Mouse (Mus musculus) CH12.LX (cell line): ENCODE data around the gene Bak1. TPM values are rescaled to one million over a fixed set of nuclear protein-coding genes. Genes with fewer than 3 reads are reported as not detected.

ENCODE experiments used
- DNase-seq: peaks from one replicate; pipeline ENCODE4 v3.0.0-alpha.2; 2013; ENCODE audit errors: extremely low read depth
- H3K27ac ChIP-seq: 2 replicates; pipeline ENCODE4 v1.5.1; 2012; ENCODE audit warnings: low read depth, mild to moderate bottlenecking, control low read depth, moderate library complexity; ENCODE audit not compliant: insufficient read depth
- H3K27me3 ChIP-seq: replicated peaks from 2 replicates; pipeline ENCODE3; 2012; ENCODE audit warnings: inconsistent platforms
- H3K36me3 ChIP-seq, 2 experiments: replicated peaks in 1 of 2; 2 replicates each; pipeline versions ENCODE3 to v1.6.1; 2012; ENCODE audit warnings: inconsistent platforms in 1 of 2, low read length in 1 of 2, mild to moderate bottlenecking in 1 of 2, mixed read lengths in 1 of 2, moderate library complexity in 1 of 2; ENCODE audit not compliant: control insufficient read depth in 1 of 2, insufficient read depth in 1 of 2
- H3K4me1 ChIP-seq, 2 experiments: 2 replicates each; pipeline ENCODE4 v1.6.1; 2012; ENCODE audit warnings: inconsistent platforms in 1 of 2, moderate library complexity in 1 of 2; ENCODE audit not compliant: insufficient read depth in 2 of 2, control insufficient read depth in 1 of 2
- H3K4me2 ChIP-seq: 2 replicates; pipeline ENCODE4 v1.6.1; 2012; ENCODE audit warnings: low read depth, mild to moderate bottlenecking, control low read depth; ENCODE audit not compliant: poor library complexity, insufficient read depth, severe bottlenecking
- H3K4me3 ChIP-seq, 3 experiments: fragments of 150-350 bp in 1 of 3; sonication (generic) in 1 of 3; replicated peaks in 1 of 3; 2 replicates each; pipeline versions ENCODE3 to v1.5.1; 2011 to 2012; ENCODE audit warnings: low read depth in 2 of 3, low read length in 2 of 3, mild to moderate bottlenecking in 2 of 3, moderate library complexity in 2 of 3, control low read depth in 1 of 3, improper control_type of control experiment in 1 of 3, inconsistent platforms in 1 of 3, mixed read lengths in 1 of 3; ENCODE audit not compliant: poor library complexity in 1 of 3
- H3K79me2 ChIP-seq: replicated peaks from 2 replicates; pipeline ENCODE4 v1.6.1; 2012; ENCODE audit warnings: mild to moderate bottlenecking, moderate library complexity; ENCODE audit not compliant: control insufficient read depth, poor library complexity, insufficient read depth, severe bottlenecking; ENCODE audit errors: extremely low read depth
- H3K9ac ChIP-seq: 2 replicates; pipeline ENCODE4 v1.6.1; 2012; ENCODE audit warnings: low read depth, mild to moderate bottlenecking, control low read depth, moderate library complexity; ENCODE audit not compliant: insufficient read depth
- H3K9me3 ChIP-seq: replicated peaks from 2 replicates; pipeline ENCODE3; 2012; ENCODE audit warnings: low read length, inconsistent platforms, mixed read lengths
- BHLHE40 ChIP-seq: IDR thresholded peaks from 2 replicates; pipeline ENCODE4 v1.6.1; 2011; ENCODE audit warnings: mild to moderate bottlenecking, low read depth, low read length, improper control_type of control experiment
- CHD1 ChIP-seq: IDR thresholded peaks from 2 replicates; pipeline ENCODE4 v1.6.1; 2012; ENCODE audit warnings: low read depth, low read length, improper control_type of control experiment, inconsistent platforms
- CHD2 ChIP-seq: IDR thresholded peaks from 2 replicates; pipeline ENCODE4 v1.6.1; 2011; ENCODE audit warnings: low read length, improper control_type of control experiment
- E2F4 ChIP-seq: IDR thresholded peaks from 2 replicates; pipeline ENCODE4 v1.6.1; 2011; ENCODE audit warnings: low read depth, low read length, improper control_type of control experiment; ENCODE audit not compliant: insufficient replicate concordance
- ETS1 ChIP-seq: conservative IDR thresholded peaks from 2 replicates; pipeline ENCODE4 v1.6.1; 2012; ENCODE audit warnings: low read depth, mild to moderate bottlenecking, inconsistent platforms, low read length, improper control_type of control experiment, moderate library complexity
- IRF4 ChIP-seq: IDR thresholded peaks from 2 replicates; pipeline ENCODE4 v1.6.1; 2014; ENCODE audit warnings: low read depth, mild to moderate bottlenecking, inconsistent platforms, low read length, improper control_type of control experiment
- JUND ChIP-seq: conservative IDR thresholded peaks from 2 replicates; pipeline ENCODE4 v1.6.1; 2011; ENCODE audit warnings: low read depth, low read length, improper control_type of control experiment
- KAT2A ChIP-seq: IDR thresholded peaks from 2 replicates; pipeline ENCODE4 v1.6.1; 2012; ENCODE audit warnings: low read length, improper control_type of control experiment, inconsistent platforms; ENCODE audit not compliant: insufficient replicate concordance
- MAFK ChIP-seq: IDR thresholded peaks from 2 replicates; pipeline ENCODE4 v1.6.1; 2011; ENCODE audit warnings: low read length, improper control_type of control experiment; ENCODE audit not compliant: insufficient replicate concordance
- MAX ChIP-seq: IDR thresholded peaks from 2 replicates; pipeline ENCODE4 v1.6.1; 2011; ENCODE audit warnings: low read length, improper control_type of control experiment
- MXI1 ChIP-seq: IDR thresholded peaks from 2 replicates; pipeline ENCODE4 v1.6.1; 2011; ENCODE audit warnings: mild to moderate bottlenecking, low read depth, low read length, improper control_type of control experiment
- MYC ChIP-seq: IDR thresholded peaks from 2 replicates; pipeline ENCODE4 v1.6.1; 2011; ENCODE audit warnings: low read depth, mild to moderate bottlenecking, improper control_type of control experiment, low read length
- NELFE ChIP-seq: IDR thresholded peaks from 2 replicates; pipeline ENCODE4 v1.6.1; 2011; ENCODE audit warnings: low read depth, low read length, improper control_type of control experiment
- POLR2A ChIP-seq: IDR thresholded peaks from 2 replicates; pipeline ENCODE4 v1.6.1; 2011; ENCODE audit warnings: low read depth, mild to moderate bottlenecking, improper control_type of control experiment, low read length
- POLR2AphosphoS2 ChIP-seq: IDR thresholded peaks from 2 replicates; pipeline ENCODE4 v1.6.1; 2011; ENCODE audit warnings: low read depth, low read length, improper control_type of control experiment
- RCOR1 ChIP-seq: conservative IDR thresholded peaks from 2 replicates; pipeline ENCODE4 v1.6.1; 2012; ENCODE audit warnings: low read depth, mild to moderate bottlenecking, inconsistent platforms, low read length, improper control_type of control experiment
- SMC3 ChIP-seq: IDR thresholded peaks from 2 replicates; pipeline ENCODE4 v1.6.1; 2011; ENCODE audit warnings: low read depth, low read length, improper control_type of control experiment
- TBP ChIP-seq: conservative IDR thresholded peaks from 2 replicates; pipeline ENCODE4 v1.6.1; 2011; ENCODE audit warnings: low read depth, low read length, improper control_type of control experiment
- TCF12 ChIP-seq: IDR thresholded peaks from 2 replicates; pipeline ENCODE4 v1.6.1; 2014; ENCODE audit warnings: low read depth, mild to moderate bottlenecking, inconsistent platforms, low read length, improper control_type of control experiment
- UBTF ChIP-seq: IDR thresholded peaks from 2 replicates; pipeline ENCODE4 v1.6.1; 2012; ENCODE audit warnings: low read depth, mild to moderate bottlenecking, inconsistent platforms, low read length, improper control_type of control experiment, moderate library complexity
- USF2 ChIP-seq: conservative IDR thresholded peaks from 2 replicates; pipeline ENCODE4 v1.6.1; 2011; ENCODE audit warnings: low read depth, low read length, improper control_type of control experiment
- ZC3H11A ChIP-seq: IDR thresholded peaks from 2 replicates; pipeline ENCODE4 v1.6.1; 2012; ENCODE audit warnings: low read depth, mild to moderate bottlenecking, inconsistent platforms, low read length, improper control_type of control experiment
- ZKSCAN1 ChIP-seq: IDR thresholded peaks from 2 replicates; pipeline ENCODE4 v1.6.1; 2012; ENCODE audit warnings: low read depth, inconsistent platforms, low read length, improper control_type of control experiment, borderline replicate concordance
- ZNF384 ChIP-seq: IDR thresholded peaks from 2 replicates; pipeline ENCODE4 v1.6.1; 2012; ENCODE audit warnings: low read depth, low read length, improper control_type of control experiment, inconsistent platforms
- dilution Hi-C: fragments of 300-500 bp; cut with MboI; formaldehyde crosslinking; loops from 2 replicates; pipeline ENCODE4 v1.14.3; 2020; ENCODE audit warnings: low sequenced_read_pairs; ENCODE audit not compliant: extremely low pct_unique_long_range_greater_than_20kb, extremely low pct_ligation_motif_present
- in situ Hi-C: fragments of 300-500 bp; cut with MboI; formaldehyde crosslinking; loops from 3 replicates; pipeline ENCODE4 v1.14.3; 2019; ENCODE audit warnings: low sequenced_read_pairs, low pct_ligation_motif_present, low pct_unique_long_range_greater_than_20kb, mixed read lengths
- polyA plus RNA-seq: library from polyadenylated mRNA; unstranded; fragments of >175 nt; gene quantifications from 2 replicates; pipeline ENCODE4 v1.2.1, GENCODE M21; 2012; ENCODE audit warnings: low read depth; ENCODE audit not compliant: insufficient read length
- total RNA-seq, 2 experiments: library from RNA; depleted of rRNA; stranded (reverse); fragments of 300-350 nt in 1 of 2; fragments of >200 nt in 1 of 2; gene quantifications; 2 replicates each; pipeline ENCODE4 v1.2.3; 2012 to 2014

Gene Bak1
- total and polyA plus RNA-seq, 3 experiments = 57.3 to 140 (median 61.8) TPM

DNA sequence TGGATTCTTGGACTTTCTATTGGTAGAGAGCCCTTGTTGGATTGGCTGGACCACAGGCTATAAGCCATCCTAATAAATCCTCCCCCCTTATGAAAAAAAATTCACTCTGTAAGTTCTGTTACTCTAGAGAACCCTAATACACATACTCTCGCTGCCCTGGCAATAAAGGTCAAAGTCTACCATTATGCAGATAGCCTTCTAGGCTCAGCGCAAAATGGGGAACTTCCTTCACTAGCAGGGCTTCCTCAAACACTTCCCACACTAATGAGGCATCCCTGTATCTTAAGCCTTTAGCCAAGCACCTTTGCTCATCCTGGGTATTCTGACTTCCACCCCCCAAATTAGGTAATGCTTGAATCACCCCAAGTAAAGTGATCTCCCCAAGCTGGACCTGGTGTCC, 20.5 kb downstream of the Bak1 start:
- H3K27me3 ChIP-seq = no peaks in the 10 kb centered on the region
- no peak for TF ChIP-seq TCF12
- no peak for TF ChIP-seq MAFK
- no peak for TF ChIP-seq CHD2
- no peak for TF ChIP-seq TBP
- no peak for TF ChIP-seq UBTF
- TF ChIP-seq BHLHE40 = no peak
- no peak for TF ChIP-seq SMC3
- TF ChIP-seq KAT2A = no peak
- TF ChIP-seq RCOR1 = no peak
- TF ChIP-seq NELFE = no peak
- TF ChIP-seq POLR2A = no peak
- TF ChIP-seq IRF4 = no peak
- no peak for TF ChIP-seq USF2
- no peak for TF ChIP-seq MYC
- no peak for TF ChIP-seq POLR2AphosphoS2
- no peak for TF ChIP-seq MAX
- no peak for TF ChIP-seq MXI1
- TF ChIP-seq JUND = no peak
- TF ChIP-seq E2F4 = no peak
- H3K27ac ChIP-seq = no peak overlapping the region
- DNase-seq = no peak
- in situ Hi-C loops (no loop called here), dilution Hi-C loops (no loop called here)
- H3K4me3 ChIP-seq = no peak overlapping the region
- peaks cover 6 to 42% of the 10 kb centered on the region in 2 experiments for H3K4me1 ChIP-seq
- no peak overlapping the region for H3K4me2 ChIP-seq
- H3K36me3 ChIP-seq = no peaks in the 10 kb centered on the region
- H3K9me3 ChIP-seq = peaks cover 2% of the 10 kb centered on the region
- H3K79me2 ChIP-seq = no peaks in the 10 kb centered on the region
- H3K9ac ChIP-seq = no peak overlapping the region

- no peak for DNase-seq
- dilution Hi-C loops (no loop called here), in situ Hi-C loops (no loop called here)
- H3K36me3 ChIP-seq = no peaks in the 10 kb centered on the region
- no peak for TF ChIP-seq ZNF384
- TF ChIP-seq MAX = no peak
- TF ChIP-seq CHD1 = no peak
- no peak for TF ChIP-seq ZKSCAN1
- no peak for TF ChIP-seq BHLHE40
- no peak for TF ChIP-seq ZC3H11A
- no peak for TF ChIP-seq IRF4
- TF ChIP-seq JUND = no peak
- no peak for TF ChIP-seq ETS1
- no peak for TF ChIP-seq MAFK
- TF ChIP-seq RCOR1 = no peak
- no peak for TF ChIP-seq NELFE
- TF ChIP-seq POLR2AphosphoS2 = no peak
- no peak for TF ChIP-seq TCF12
- no peak for TF ChIP-seq MXI1
- H3K4me1 ChIP-seq = peaks cover 0 to 21% of the 10 kb centered on the region in 2 experiments; a peak in 2 of 4 replicates
- H3K9me3 ChIP-seq = peaks cover 2% of the 10 kb centered on the region
- H3K4me3 ChIP-seq = no peak overlapping the region
- no peak overlapping the region for H3K9ac ChIP-seq
- H3K27ac ChIP-seq = no peak overlapping the region
- no peaks in the 10 kb centered on the region for H3K79me2 ChIP-seq
- H3K27me3 ChIP-seq = no peaks in the 10 kb centered on the region
- H3K4me2 ChIP-seq = no peak overlapping the region
Measured at GRCm38 (mm10) chr17:27005644-27006043, 23.2 kb downstream of the Bak1 start.
